Mouse (Mus musculus) liver, embryonic 14.5 days (tissue): Measurements from ENCODE around the gene Pknox1. TPM values are rescaled to one million over a fixed set of nuclear protein-coding genes. Genes with fewer than 3 reads are reported as not detected.

Experiments
- ATAC-seq: fragments of 200-750 bp; cut with Nextera tagmentation; 2 replicates; pipeline ENCODE4 v1.8.0; 2017; ENCODE audit warnings: moderate number of reproducible peaks, mild to moderate bottlenecking, moderate library complexity; ENCODE audit not compliant: insufficient read depth
- DNase-seq, 3 experiments: peaks; one replicate each; pipeline ENCODE4 v3.0.0-alpha.2; 2012 to 2013; ENCODE audit warnings: low read depth in 3 of 3, low spot score in 3 of 3
- H3K27ac ChIP-seq: fragments of 300-500 bp; sonication (generic); 2 replicates; pipeline ENCODE4 v1.5.1; 2014; ENCODE audit warnings: moderate library complexity, mild to moderate bottlenecking, control low read depth, inconsistent platforms
- H3K27me3 ChIP-seq: fragments of 300-500 bp; sonication (generic); 2 replicates; pipeline ENCODE4 v1.6.1; 2014; ENCODE audit warnings: mild to moderate bottlenecking, low read length, moderate library complexity; ENCODE audit not compliant: control insufficient read depth, insufficient read depth
- H3K36me3 ChIP-seq: fragments of 300-500 bp; sonication (generic); replicated peaks from 2 replicates; pipeline ENCODE4 v1.6.1; 2014; ENCODE audit warnings: low read depth; ENCODE audit not compliant: control insufficient read depth, insufficient read depth
- H3K4me1 ChIP-seq, 2 experiments: fragments of 200-500 bp in 1 of 2; fragments of 300-500 bp in 1 of 2; sonication (generic) in 1 of 2; replicated peaks; 2 replicates each; pipeline ENCODE4 v1.6.1; 2012 to 2014; ENCODE audit warnings: antibody characterized with exemption in 1 of 2, inconsistent platforms in 1 of 2, low read length in 1 of 2; ENCODE audit not compliant: control insufficient read depth in 2 of 2, insufficient read depth in 2 of 2
- H3K4me2 ChIP-seq: fragments of 300-500 bp; sonication (generic); 2 replicates; pipeline ENCODE4 v1.6.1; 2014; ENCODE audit warnings: low read depth, mild to moderate bottlenecking, control low read depth, moderate library complexity
- H3K4me3 ChIP-seq, 2 experiments: fragments of 200-500 bp in 1 of 2; fragments of 300-500 bp in 1 of 2; sonication (generic) in 1 of 2; 2 replicates each; pipeline ENCODE4 v1.5.1; 2012 to 2014; ENCODE audit warnings: low read depth in 2 of 2, low read length in 2 of 2, mild to moderate bottlenecking in 2 of 2, control low read depth in 1 of 2, inconsistent platforms in 1 of 2, moderate library complexity in 1 of 2; ENCODE audit not compliant: insufficient read depth in 1 of 2
- H3K9ac ChIP-seq: fragments of 300-500 bp; sonication (generic); replicated peaks from 2 replicates; pipeline ENCODE4 v1.6.1; 2014; ENCODE audit warnings: mild to moderate bottlenecking, control low read depth, moderate library complexity
- H3K9me3 ChIP-seq: fragments of 300-500 bp; sonication (generic); 2 replicates; pipeline ENCODE4 v1.6.1; 2016; ENCODE audit warnings: low read length, mixed read lengths; ENCODE audit not compliant: control insufficient read depth
- CTCF ChIP-seq: IDR thresholded peaks from 2 replicates; pipeline ENCODE4 v1.5.1; 2016; ENCODE audit warnings: antibody characterized with exemption, low read depth, control low read depth
- EP300 ChIP-seq: IDR thresholded peaks from 2 replicates; pipeline ENCODE4 v1.6.1; 2016; ENCODE audit warnings: antibody characterized with exemption, low read depth
- WGBS: fragments of 180-500 bp; shearing (Covaris S2); extraction: QIAGEN DNeasy Blood & Tissue Kit; methylation state at CpG from one replicate; pipeline ENCODE4 v1.1.7; 2014; ENCODE audit not compliant: insufficient replicate concordance; 5-methylcytosine and 5-hydroxymethylcytosine counted together
- polyA plus RNA-seq, 2 experiments: library from polyadenylated mRNA; depleted of rRNA in 1 of 2; stranded (reverse) in 1 of 2; unstranded in 1 of 2; fragments of >200 nt; fragmentation: Nextera tagmentation in 1 of 2; extraction: Ambion mirVana in 1 of 2; gene quantifications; 2 replicates each; pipeline versions ENCODE4 v1.2.1 to v1.2.3; 2012 to 2014

Pknox1 gene
- polyA plus RNA-seq, 2 experiments = 7.0 to 10.6 TPM

GRCm38 (mm10) chr17:31583781-31584180 lies 19.2 kb downstream of the Pknox1 start:
- TF ChIP-seq EP300 = no peak
- no peak for TF ChIP-seq CTCF
- ATAC-seq = no peak
- Histone ChIP-seq H3K36me3 (no peaks in the 10 kb centered on the region), H3K27me3 (no peaks in the 10 kb centered on the region), H3K9ac (no peak overlapping the region), H3K4me2 (no peak overlapping the region), H3K4me1 (peaks cover 0 to 5% of the 10 kb centered on the region in 2 experiments; a peak in 2 of 4 replicates), H3K9me3 (no peaks in the 10 kb centered on the region), H3K4me3 (no peak overlapping the region), H3K27ac (no peak overlapping the region)
- WGBS = 82% methylated on average over 6 of the region's 6 CpGs
- no peak for DNase-seq

GRCm38 (mm10) chr17:31588115-31588514 lies 23.6 kb downstream of the Pknox1 start:
- Histone ChIP-seq H3K4me3 (no peak overlapping the region), H3K4me1 (peaks cover 0 to 5% of the 10 kb centered on the region in 2 experiments; a peak in 2 of 4 replicates), H3K36me3 (no peaks in the 10 kb centered on the region; the same call in 1 of the 2 replicates), H3K4me2 (no peak overlapping the region), H3K27me3 (no peaks in the 10 kb centered on the region), H3K9ac (no peak overlapping the region), H3K9me3 (no peaks in the 10 kb centered on the region), H3K27ac (no peak overlapping the region)
- DNase-seq (no peak), ATAC-seq (no peak)
- TF ChIP-seq CTCF (no peak), EP300 (no peak)
- 64% methylated on average over 7 of the region's 7 CpGs for WGBS

GRCm38 (mm10) chr17:31588726-31589125 lies 24.2 kb downstream of the Pknox1 start:
- H3K4me1 ChIP-seq = peaks cover 0 to 5% of the 10 kb centered on the region in 2 experiments; a peak in 2 of 4 replicates
- WGBS = 84% methylated on average over 4 of the region's 4 CpGs
- DNase-seq (no peak), ATAC-seq (no peak)
- no peak overlapping the region for H3K27ac ChIP-seq
- no peaks in the 10 kb centered on the region for H3K9me3 ChIP-seq
- H3K36me3 ChIP-seq = no peaks in the 10 kb centered on the region; the same call in 1 of the 2 replicates
- H3K4me3 ChIP-seq = no peak overlapping the region
- no peak overlapping the region for H3K4me2 ChIP-seq
- H3K9ac ChIP-seq = no peak overlapping the region
- H3K27me3 ChIP-seq = no peaks in the 10 kb centered on the region
- TF ChIP-seq EP300 = no peak
- no peak for TF ChIP-seq CTCF

GRCm38 (mm10) chr17:31590846-31591245 lies 26.3 kb downstream of the Pknox1 start:
- Histone ChIP-seq H3K27ac (no peak overlapping the region), H3K36me3 (no peaks in the 10 kb centered on the region; the same call in none of the 2 replicates), H3K4me2 (no peak overlapping the region), H3K9ac (no peak overlapping the region), H3K9me3 (no peaks in the 10 kb centered on the region), H3K27me3 (no peaks in the 10 kb centered on the region), H3K4me3 (no peak overlapping the region), H3K4me1 (peaks cover 0 to 10% of the 10 kb centered on the region in 2 experiments; a peak in 2 of 4 replicates)
- ATAC-seq (no peak), DNase-seq (no peak)
- TF ChIP-seq EP300 = no peak
- TF ChIP-seq CTCF = no peak
- WGBS = 85% methylated on average over 11 of the region's 11 CpGs

- Histone ChIP-seq H3K36me3 (no peaks in the 10 kb centered on the region; the same call in none of the 2 replicates), H3K27me3 (no peaks in the 10 kb centered on the region), H3K9ac (no peak overlapping the region), H3K4me2 (no peak overlapping the region), H3K4me1 (peaks cover 0 to 5% of the 10 kb centered on the region in 2 experiments; a peak in 2 of 4 replicates), H3K27ac (no peak overlapping the region), H3K9me3 (no peaks in the 10 kb centered on the region), H3K4me3 (no peak overlapping the region)
- no peak for TF ChIP-seq EP300
- ATAC-seq (no peak), DNase-seq (peak; percentile 20 to 37 (median 22))
- WGBS = 42% methylated on average over 7 of the region's 7 CpGs
Measured at GRCm38 (mm10) chr17:31594590-31594989, 30.1 kb downstream of the Pknox1 start.
